Mouse (Mus musculus): ENCODE measurements around the gene Spg11.

GRCm38 (mm10) chr2:122081728-122082456 lies 36.3 kb downstream of the Spg11 start:
- TF ChIP-seq POLR2A (IDR thresholded peaks at IDR 0.05; ENCODE audit: insufficient read depth, low read depth, low read length) = no peak
- no peak for TF ChIP-seq CTCF (IDR thresholded peaks at IDR 0.05; ENCODE audit: insufficient read depth, low read depth, low read length)

Data from olfactory bulb, adult 2 months (tissue).